Mouse (Mus musculus): ENCODE results near the gene Krt13.
A peak's percentile ranks its signal among the peaks of the same experiment; 100 is the strongest.

Krt13 gene

GRCm38 (mm10) chr11:100121466-100121865 lies at the start of gene Krt13:
Krt13 (minus strand) TSS chr11:100121566.
- no peak for DNase-seq (ENCODE audit: low read depth)

GRCm38 (mm10) chr11:100168765-100169762 lies 47.7 kb upstream of the Krt13 start:
- DNase-seq (ENCODE audit: low read depth) = peak; percentile 50

GRCm38 (mm10) chr11:100168071-100168470 lies 46.7 kb upstream of the Krt13 start:
- no peak for DNase-seq (ENCODE audit: low read depth)

- DNase-seq (ENCODE audit: low read depth) = no peak
Measured at GRCm38 (mm10) chr11:100164392-100164791, 43.0 kb upstream of the Krt13 start.

- DNase-seq (ENCODE audit: low read depth) = no peak
Measured at GRCm38 (mm10) chr11:100157908-100158477, 36.6 kb upstream of the Krt13 start.

- no peak for DNase-seq (ENCODE audit: low read depth)
Measured at GRCm38 (mm10) chr11:100157331-100157730, 36.0 kb upstream of the Krt13 start.

GRCm38 (mm10) chr11:100155497-100156255 lies 34.3 kb upstream of the Krt13 start:
- DNase-seq (ENCODE audit: low read depth) = no peak

GRCm38 (mm10) chr11:100148615-100149330 lies 27.4 kb upstream of the Krt13 start, which contains the start of gene Krt19:
Krt19 (minus strand) TSS chr11:100148665.
- no peak for DNase-seq (ENCODE audit: low read depth)

- no peak for DNase-seq (ENCODE audit: low read depth)
Measured at GRCm38 (mm10) chr11:100147566-100148353, 26.4 kb upstream of the Krt13 start.

GRCm38 (mm10) chr11:100145858-100146560 lies 24.6 kb upstream of the Krt13 start:
- no peak for DNase-seq (ENCODE audit: low read depth)

GRCm38 (mm10) chr11:100145104-100145503 lies 23.7 kb upstream of the Krt13 start:
- no peak for DNase-seq (ENCODE audit: low read depth)

- no peak for DNase-seq (ENCODE audit: low read depth)
Measured at GRCm38 (mm10) chr11:100140966-100141365, 19.6 kb upstream of the Krt13 start.

GRCm38 (mm10) chr11:100139391-100139790 lies 18.0 kb upstream of the Krt13 start:
- no peak for DNase-seq (ENCODE audit: low read depth)

- no peak for DNase-seq (ENCODE audit: low read depth)
Measured at GRCm38 (mm10) chr11:100138809-100139208, 17.4 kb upstream of the Krt13 start.

- no peak for DNase-seq (ENCODE audit: low read depth)
Measured at GRCm38 (mm10) chr11:100137693-100138092, 16.3 kb upstream of the Krt13 start.

- DNase-seq (ENCODE audit: low read depth) = no peak
Measured at GRCm38 (mm10) chr11:100136559-100136958, 15.2 kb upstream of the Krt13 start.

GRCm38 (mm10) chr11:100135731-100136130 lies 14.4 kb upstream of the Krt13 start, which contains the start of gene Krt15:
Krt15 (minus strand) TSS chr11:100135928.
- no peak for DNase-seq (ENCODE audit: low read depth)

- no peak for DNase-seq (ENCODE audit: low read depth)
Measured at GRCm38 (mm10) chr11:100124901-100125300, 3.5 kb upstream of the Krt13 start.

GRCm38 (mm10) chr11:100120331-100120730 lies 1.0 kb downstream of the Krt13 start:
- no peak for DNase-seq (ENCODE audit: low read depth)

- no peak for DNase-seq (ENCODE audit: low read depth)
Measured at GRCm38 (mm10) chr11:100113742-100114029, 7.7 kb downstream of the Krt13 start.

All from naive thymus-derived CD4-positive, alpha-beta T cell, adult 2 months (primary cell).